Mouse (Mus musculus) neural tube, embryonic 11.5 days (tissue): ENCODE data around the gene Tmed8. TPM values are rescaled to one million over a fixed set of nuclear protein-coding genes. Genes with fewer than 3 reads are reported as not detected.

ENCODE experiments used
- ATAC-seq: fragments of 200-750 bp; cut with Nextera tagmentation; 2 replicates; pipeline ENCODE4 v1.8.0; 2017; ENCODE audit warnings: moderate number of reproducible peaks, mild to moderate bottlenecking, moderate TSS enrichment, moderate library complexity; ENCODE audit not compliant: insufficient read depth, low FRiP score, low TSS enrichment
- DNase-seq: peaks from one replicate; pipeline ENCODE4 v3.0.0-alpha.2; 2015; ENCODE audit warnings: low spot score
- H3K27ac ChIP-seq: fragments of 300-500 bp; sonication (generic); 2 replicates; pipeline ENCODE4 v1.5.1; 2014; ENCODE audit warnings: low read depth, mild to moderate bottlenecking, low read length
- H3K27me3 ChIP-seq: fragments of 300-500 bp; sonication (generic); 2 replicates; pipeline ENCODE4 v1.6.1; 2014; ENCODE audit warnings: mild to moderate bottlenecking, low read length, mixed read lengths; ENCODE audit not compliant: control insufficient read depth, insufficient read depth
- H3K36me3 ChIP-seq: fragments of 300-500 bp; sonication (generic); 2 replicates; pipeline ENCODE4 v1.6.1; 2014; ENCODE audit warnings: mild to moderate bottlenecking, low read length, moderate library complexity, mixed read lengths; ENCODE audit not compliant: control insufficient read depth, insufficient read depth
- H3K4me1 ChIP-seq: fragments of 300-500 bp; sonication (generic); 2 replicates; pipeline ENCODE4 v1.6.1; 2014; ENCODE audit warnings: low read length, mixed read lengths; ENCODE audit not compliant: control insufficient read depth, insufficient read depth
- H3K4me2 ChIP-seq: fragments of 300-500 bp; sonication (generic); 2 replicates; pipeline ENCODE4 v1.6.1; 2014; ENCODE audit warnings: low read depth, mild to moderate bottlenecking, moderate library complexity
- H3K4me3 ChIP-seq: fragments of 300-500 bp; sonication (generic); 2 replicates; pipeline ENCODE4 v1.5.1; 2014; ENCODE audit warnings: low read depth, low read length
- H3K9ac ChIP-seq: fragments of 300-500 bp; sonication (generic); 2 replicates; pipeline ENCODE4 v1.6.1; 2014; ENCODE audit warnings: mild to moderate bottlenecking, low read length
- H3K9me3 ChIP-seq: fragments of 300-500 bp; sonication (generic); 2 replicates; pipeline ENCODE4 v1.6.1; 2016; ENCODE audit warnings: low read length; ENCODE audit not compliant: control insufficient read depth
- WGBS: fragments of 180-500 bp; shearing (Covaris S2); extraction: QIAGEN DNeasy Blood & Tissue Kit; methylation state at CpG from one replicate; pipeline ENCODE4 v1.1.7; 2014; 5-methylcytosine and 5-hydroxymethylcytosine counted together
- polyA plus RNA-seq: library from polyadenylated mRNA; unstranded; fragments of >200 nt; fragmentation: Nextera tagmentation; extraction: Ambion mirVana; gene quantifications from 2 replicates; pipeline ENCODE4 v1.2.1, GENCODE M21; 2014

Tmed8 gene
- polyA plus RNA-seq, 1 experiment from 2014 or later, result 5.0 TPM

DNA sequence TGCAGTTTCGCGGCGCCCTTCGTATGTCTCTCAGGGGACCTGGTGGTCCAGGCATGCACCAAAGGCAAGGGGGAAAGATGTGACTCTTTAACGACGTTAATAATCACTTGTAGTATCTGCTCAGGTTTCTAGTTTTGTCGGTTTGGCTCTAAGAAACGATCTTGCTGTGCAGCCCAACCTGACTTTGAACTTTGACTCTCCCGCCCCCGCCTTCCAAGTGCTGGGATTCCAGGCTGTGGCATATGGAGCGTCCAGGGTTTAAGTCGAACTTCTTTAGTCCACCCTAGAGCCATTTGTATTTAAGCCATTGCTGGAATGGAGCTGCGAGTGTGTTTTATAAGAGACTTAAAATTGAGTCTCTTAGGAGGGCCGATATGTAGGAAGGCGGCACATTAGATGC, 52.1 kb downstream of the Tmed8 start:
- Histone ChIP-seq H3K4me1 (peaks cover 3% of the 10 kb centered on the region; the same call in 1 of the 2 replicates), H3K4me2 (peak overlapping the region; percentile 49), H3K4me3 (peak overlapping the region; percentile 64), H3K36me3 (no peaks in the 10 kb centered on the region; the same call in 1 of the 2 replicates), H3K27ac (peak overlapping the region; percentile 83), H3K9me3 (no peaks in the 10 kb centered on the region), H3K27me3 (no peaks in the 10 kb centered on the region), H3K9ac (peak overlapping the region; percentile 57)
- WGBS, result 18% methylated on average over 15 of the region's 15 CpGs
- ATAC-seq, result no peak; the same call in 1 of the 2 replicates
- DNase-seq, result no peak

DNA sequence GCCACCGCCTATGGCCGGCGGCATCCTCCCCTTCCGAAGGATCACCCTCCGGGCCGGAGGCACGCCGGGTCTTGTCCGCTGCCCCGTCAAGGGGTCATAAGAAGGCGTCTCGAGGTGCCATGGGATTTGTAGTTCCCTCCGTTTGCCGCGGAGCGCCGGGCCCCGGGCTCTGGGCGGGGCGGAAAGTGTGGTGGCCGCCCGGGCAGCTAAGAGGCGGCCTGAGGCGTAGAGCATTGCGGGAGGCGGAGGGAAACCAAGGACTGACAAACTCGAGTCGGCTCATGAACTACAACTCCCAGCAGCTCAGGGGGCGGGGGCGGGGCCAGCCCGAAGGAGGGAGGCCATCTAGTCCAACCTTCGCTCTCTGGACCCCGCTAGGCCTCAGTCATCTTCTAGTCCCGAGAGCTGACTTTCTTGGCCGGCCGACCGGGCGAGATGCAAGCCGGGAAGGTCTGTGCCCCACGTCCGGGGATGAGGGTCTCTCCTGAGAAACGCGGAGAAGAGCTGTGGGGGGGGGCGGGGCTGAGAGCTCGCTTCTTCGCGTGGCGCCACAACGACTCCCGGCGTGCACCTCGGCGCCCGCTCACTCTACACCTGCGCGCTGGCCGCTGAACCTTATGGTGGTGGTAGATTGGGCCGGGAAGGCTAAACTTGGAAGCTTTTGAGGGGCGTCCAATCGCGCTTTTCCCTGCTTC, 52.7 kb downstream of the Tmed8 start, which contains the start of gene Pomt2:
Pomt2 (minus strand) TSS at position 574 of the 695 bp plus-strand sequence.
- peak; percentile 94 for ATAC-seq
- WGBS, result under 1% methylated on average over 61 of the region's 61 CpGs
- Histone ChIP-seq H3K4me1 (peaks cover 3% of the 10 kb centered on the region; the same call in 1 of the 2 replicates), H3K36me3 (no peaks in the 10 kb centered on the region; the same call in 1 of the 2 replicates), H3K9me3 (no peaks in the 10 kb centered on the region), H3K27me3 (no peaks in the 10 kb centered on the region), H3K4me2 (peak within 1 kb of the TSS; percentile 49), H3K4me3 (peak within 1 kb of the TSS; percentile 64), H3K27ac (peak within 1 kb of the TSS; percentile 83), H3K9ac (peak within 1 kb of the TSS; percentile 57)
- peak; percentile 94 for DNase-seq

DNA sequence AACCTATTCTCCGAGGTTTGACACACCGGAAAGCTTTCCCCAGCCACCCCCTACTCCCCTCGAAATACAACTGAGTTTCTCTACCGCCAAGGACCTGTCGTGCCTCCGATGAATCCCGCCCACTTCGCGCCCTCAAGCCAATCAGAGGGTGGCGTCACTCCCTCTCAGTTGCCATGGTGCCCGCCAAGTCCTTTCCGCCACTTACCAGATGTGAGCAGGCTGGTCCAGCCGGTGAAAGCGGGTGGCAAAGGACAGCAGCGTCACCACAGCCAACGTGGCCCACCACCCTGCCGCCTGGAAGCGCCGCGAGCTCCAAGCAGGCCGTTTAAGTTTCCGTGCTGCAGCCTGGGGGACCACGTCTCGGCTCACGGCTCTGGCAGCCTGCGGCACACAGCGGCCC, 53.3 kb downstream of the Tmed8 start, which contains the start of gene Gstz1:
Gstz1 (plus strand) TSS at position 200 of the 400 bp plus-strand sequence.
- ATAC-seq (peak; percentile 92), DNase-seq (peak; percentile 91)
- no peaks in the 10 kb centered on the region for H3K27me3 ChIP-seq
- under 1% methylated on average over 27 of the region's 27 CpGs for WGBS
- H3K9ac ChIP-seq, result peak within 1 kb of the TSS; percentile 57
- peak within 1 kb of the TSS; percentile 83 for H3K27ac ChIP-seq
- H3K36me3 ChIP-seq, result no peaks in the 10 kb centered on the region; the same call in 1 of the 2 replicates
- peak within 1 kb of the TSS; percentile 64 for H3K4me3 ChIP-seq
- peaks cover 3% of the 10 kb centered on the region; the same call in 1 of the 2 replicates for H3K4me1 ChIP-seq
- H3K9me3 ChIP-seq, result no peaks in the 10 kb centered on the region
- H3K4me2 ChIP-seq, result peak within 1 kb of the TSS; percentile 49

DNA sequence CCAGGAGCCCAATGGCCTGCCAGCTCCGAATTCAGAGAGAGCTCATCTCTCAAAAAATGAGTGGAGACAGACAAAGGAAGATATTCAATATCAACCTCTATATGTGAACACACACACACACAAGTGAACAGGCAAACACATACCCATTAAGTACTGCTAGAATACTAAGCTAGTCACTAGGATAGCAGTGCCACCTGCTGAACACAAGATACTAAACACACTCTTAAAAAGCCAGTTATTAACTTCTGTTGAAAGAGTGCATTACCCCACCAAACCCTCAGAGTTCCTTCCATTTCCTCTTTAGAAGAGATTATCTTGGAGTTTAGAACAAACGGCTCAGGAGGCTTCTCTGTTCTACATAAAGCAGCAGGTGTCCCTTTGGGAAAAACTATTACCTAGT, 58.1 kb downstream of the Tmed8 start:
- no peaks in the 10 kb centered on the region for H3K27me3 ChIP-seq
- H3K9me3 ChIP-seq, result no peaks in the 10 kb centered on the region
- H3K4me3 ChIP-seq, result no peak overlapping the region
- 73% methylated on average over 2 of the region's 2 CpGs for WGBS
- DNase-seq (no peak), ATAC-seq (no peak)
- no peak overlapping the region for H3K4me2 ChIP-seq
- H3K36me3 ChIP-seq, result no peaks in the 10 kb centered on the region; the same call in 1 of the 2 replicates
- no peaks in the 10 kb centered on the region; the same call in 1 of the 2 replicates for H3K4me1 ChIP-seq
- no peak overlapping the region for H3K27ac ChIP-seq
- no peak overlapping the region for H3K9ac ChIP-seq

DNA sequence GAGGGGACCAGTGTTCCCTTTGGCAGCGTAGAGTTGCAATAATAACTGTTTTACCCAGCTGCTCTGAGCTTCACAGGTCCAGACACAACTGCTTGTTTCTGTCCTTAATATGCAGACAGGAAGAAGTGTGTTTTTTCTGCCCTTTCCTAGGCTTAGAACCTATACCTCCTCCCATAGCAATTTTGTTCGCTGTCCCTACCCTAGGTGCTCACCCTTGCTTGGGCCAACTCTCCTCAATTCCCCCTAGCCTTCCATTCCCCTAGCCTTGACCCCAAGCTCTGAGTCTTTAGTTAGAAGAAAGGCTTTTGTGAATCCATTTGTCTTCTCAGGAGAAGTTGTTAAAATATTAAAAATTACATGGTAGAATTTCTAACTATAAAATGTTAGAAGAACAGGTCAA, 61.5 kb downstream of the Tmed8 start:
- Histone ChIP-seq H3K4me3 (no peak overlapping the region), H3K9me3 (no peaks in the 10 kb centered on the region), H3K36me3 (no peaks in the 10 kb centered on the region), H3K9ac (no peak overlapping the region), H3K4me2 (no peak overlapping the region), H3K27ac (no peak overlapping the region), H3K27me3 (no peaks in the 10 kb centered on the region), H3K4me1 (no peaks in the 10 kb centered on the region; the same call in 1 of the 2 replicates)
- 54% methylated on average over 2 of the region's 2 CpGs for WGBS
- DNase-seq (no peak), ATAC-seq (peak; percentile 4; the same call in 1 of the 2 replicates)

DNA sequence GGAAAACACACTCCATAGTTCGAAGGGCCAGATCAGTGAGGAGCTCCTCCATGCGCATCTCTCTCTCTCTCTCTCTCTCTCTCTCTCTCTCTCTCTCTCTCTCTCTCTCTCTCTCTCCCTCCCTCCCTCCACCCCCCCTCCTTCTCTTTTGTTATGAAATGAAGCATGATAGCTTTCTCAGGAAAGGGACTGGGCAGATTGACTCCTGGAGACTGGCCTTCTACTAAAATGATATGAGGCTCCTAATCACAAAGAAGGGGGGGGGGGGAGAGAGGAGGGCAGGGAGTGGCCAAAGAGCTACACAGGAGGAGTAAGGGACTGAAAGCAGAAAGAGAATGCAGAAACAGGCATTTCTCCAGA, 61.9 kb downstream of the Tmed8 start:
- H3K4me1 ChIP-seq, result no peaks in the 10 kb centered on the region; the same call in 1 of the 2 replicates
- H3K4me2 ChIP-seq, result no peak overlapping the region
- H3K4me3 ChIP-seq, result no peak overlapping the region
- DNase-seq, result no peak
- no peaks in the 10 kb centered on the region for H3K36me3 ChIP-seq
- no peak overlapping the region for H3K9ac ChIP-seq
- no peaks in the 10 kb centered on the region for H3K9me3 ChIP-seq
- peak overlapping the region; percentile 53; the same call in 1 of the 2 replicates for H3K27ac ChIP-seq
- no peaks in the 10 kb centered on the region for H3K27me3 ChIP-seq
- ATAC-seq, result peak; percentile 67
- 54% methylated on average over 2 of the region's 2 CpGs for WGBS

DNA sequence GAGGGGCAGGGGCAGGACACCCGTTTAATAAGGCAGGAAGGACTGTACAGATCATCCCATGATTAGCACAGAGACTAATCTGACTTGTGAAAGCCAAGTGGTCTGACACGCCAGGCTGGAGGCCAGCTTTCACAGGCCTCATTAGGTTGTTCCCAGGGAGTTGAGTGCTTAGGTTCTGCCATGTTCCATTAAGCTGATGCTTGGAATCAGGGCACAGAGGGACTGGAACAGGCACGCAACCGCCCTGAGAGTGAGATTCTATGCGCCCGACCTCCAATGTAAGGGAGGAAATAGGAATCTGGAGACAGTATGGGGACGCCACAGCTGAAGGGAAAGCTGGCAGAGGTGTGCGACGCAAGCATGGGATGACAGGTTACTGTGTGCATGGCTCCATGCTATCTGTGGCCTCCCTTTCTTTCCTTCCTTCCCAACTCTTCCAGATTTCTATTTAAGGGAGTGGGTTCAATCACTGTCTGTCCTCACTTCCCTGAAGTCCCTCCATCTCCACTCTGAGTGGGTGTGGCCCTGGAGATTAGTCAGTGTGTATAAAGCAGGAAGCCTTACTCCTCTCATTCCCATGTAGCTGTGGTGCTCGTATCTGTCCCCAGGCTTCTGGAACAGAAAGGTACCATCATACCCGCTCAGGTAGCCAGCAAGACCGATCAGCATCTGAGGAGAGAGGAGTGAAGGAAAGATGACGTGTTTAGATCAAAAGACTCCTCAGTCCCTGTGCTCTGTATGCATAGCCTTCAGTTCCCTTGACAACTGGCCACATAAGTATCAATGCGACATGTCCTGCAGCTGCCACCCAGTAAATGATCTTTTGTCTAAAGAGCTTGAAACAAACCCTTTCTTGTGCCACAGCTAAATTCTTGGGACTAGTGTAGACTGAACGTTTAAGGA, 62.6 kb downstream of the Tmed8 start:
- H3K4me3 ChIP-seq, result no peak overlapping the region
- H3K4me1 ChIP-seq, result no peaks in the 10 kb centered on the region; the same call in 1 of the 2 replicates
- ATAC-seq (peak; percentile 87), DNase-seq (peak; percentile 24)
- no peaks in the 10 kb centered on the region for H3K27me3 ChIP-seq
- 74% methylated on average over 15 of the region's 15 CpGs for WGBS
- H3K27ac ChIP-seq, result peak overlapping the region; percentile 53; the same call in 1 of the 2 replicates
- no peak overlapping the region for H3K4me2 ChIP-seq
- H3K9me3 ChIP-seq, result no peaks in the 10 kb centered on the region
- no peaks in the 10 kb centered on the region for H3K36me3 ChIP-seq
- no peak overlapping the region for H3K9ac ChIP-seq

DNA sequence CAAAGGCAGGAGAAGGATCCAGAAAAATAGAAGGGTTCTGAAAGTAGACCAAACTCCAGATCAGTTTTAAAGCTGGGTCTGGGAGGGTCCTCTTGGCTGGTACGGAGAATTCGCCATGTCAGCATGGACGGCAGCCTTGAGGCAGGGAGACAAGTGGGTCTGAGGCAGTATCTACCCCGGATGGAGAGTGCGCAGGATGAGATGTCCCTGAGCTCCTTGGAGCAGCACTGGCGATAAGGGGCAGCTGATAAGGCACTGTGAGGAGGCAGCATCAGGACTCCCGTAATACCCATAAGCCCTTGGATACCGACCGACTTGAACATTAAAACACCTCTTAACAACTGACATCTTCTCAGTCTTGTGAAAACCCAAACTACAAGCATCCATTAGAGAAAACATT, 67.5 kb downstream of the Tmed8 start:
- Histone ChIP-seq H3K4me2 (no peak overlapping the region), H3K27ac (no peak overlapping the region), H3K36me3 (no peaks in the 10 kb centered on the region), H3K4me1 (no peaks in the 10 kb centered on the region), H3K4me3 (no peak overlapping the region), H3K9me3 (no peaks in the 10 kb centered on the region), H3K27me3 (no peaks in the 10 kb centered on the region), H3K9ac (no peak overlapping the region)
- ATAC-seq, result no peak
- WGBS, result 94% methylated on average over 9 of the region's 9 CpGs
- DNase-seq, result no peak
